Mouse (Mus musculus) heart, postnatal 14 days (tissue): ENCODE measurements at regions not wholly inside any gene's neighbourhood (a gene's known extent, or its start where the extent isn't known, plus 50 kb on each side); places are given as distances from the start of the nearest gene placed in this dataset.

Experiments used
- microRNA-seq, 2 experiments: library from miRNA; unstranded; fragments of <30 nt; microRNA quantifications; one replicate each; pipeline ENCODE4 v1.2.0; 2021 to 2022

Small RNA genes lying in the stretch of these regions (microRNA-seq; reads per million reads assigned to microRNA genes)
- 0 reads per million in 2 experiments for gene Gm44361
